Mouse (Mus musculus) forebrain, embryonic 11.5 days (tissue): ENCODE results near the gene Clnk. TPM values are rescaled to one million over a fixed set of nuclear protein-coding genes. Genes with fewer than 3 reads are reported as not detected.
"Not testable (repeated sequence)": the region's sequence is repeated elsewhere in the genome, so short reads cannot be mapped to it uniquely, and the experiment has no call there.

Experiments used
- ATAC-seq: fragments of 200-750 bp; cut with Nextera tagmentation; replicated peaks from 2 replicates; pipeline ENCODE4 v1.8.0; 2017; ENCODE audit warnings: moderate TSS enrichment; ENCODE audit not compliant: low FRiP score
- DNase-seq: peaks from one replicate; pipeline ENCODE4 v3.0.0-alpha.2; 2017; ENCODE audit warnings: low spot score
- H3K27ac ChIP-seq: fragments of 300-500 bp; sonication (generic); 2 replicates; pipeline ENCODE4 v1.5.1; 2014; ENCODE audit warnings: low read depth, low read length
- H3K27me3 ChIP-seq: fragments of 300-500 bp; sonication (generic); 2 replicates; pipeline ENCODE4 v1.6.1; 2014; ENCODE audit warnings: mild to moderate bottlenecking, low read length, mixed read lengths; ENCODE audit not compliant: control insufficient read depth, insufficient read depth
- H3K36me3 ChIP-seq: fragments of 300-500 bp; sonication (generic); 2 replicates; pipeline ENCODE4 v1.6.1; 2014; ENCODE audit warnings: mild to moderate bottlenecking, low read length, moderate library complexity, mixed read lengths; ENCODE audit not compliant: control insufficient read depth, insufficient read depth
- H3K4me1 ChIP-seq: fragments of 300-500 bp; sonication (generic); replicated peaks from 2 replicates; pipeline ENCODE4 v1.6.1; 2014; ENCODE audit warnings: low read length, mixed read lengths; ENCODE audit not compliant: control insufficient read depth, insufficient read depth
- H3K4me2 ChIP-seq: fragments of 300-500 bp; sonication (generic); 2 replicates; pipeline ENCODE4 v1.6.1; 2014; ENCODE audit warnings: low read depth, mild to moderate bottlenecking, low read length, moderate library complexity, mixed read lengths; ENCODE audit not compliant: severe bottlenecking
- H3K4me3 ChIP-seq: fragments of 300-500 bp; sonication (generic); 2 replicates; pipeline ENCODE4 v1.5.1; 2014; ENCODE audit warnings: low read depth, low read length
- H3K9ac ChIP-seq: fragments of 300-500 bp; sonication (generic); 2 replicates; pipeline ENCODE4 v1.6.1; 2014; ENCODE audit warnings: low read length
- H3K9me3 ChIP-seq: fragments of 300-500 bp; sonication (generic); 2 replicates; pipeline ENCODE4 v1.6.1; 2016; ENCODE audit warnings: low read length, mixed read lengths; ENCODE audit not compliant: control insufficient read depth
- WGBS: fragments of 180-500 bp; shearing (Covaris S2); extraction: QIAGEN DNeasy Blood & Tissue Kit; methylation state at CpG from one replicate; pipeline ENCODE4 v1.1.7; 2014; 5-methylcytosine and 5-hydroxymethylcytosine counted together
- polyA plus RNA-seq: library from polyadenylated mRNA; unstranded; fragments of >200 nt; fragmentation: Nextera tagmentation; extraction: Ambion mirVana; gene quantifications from 2 replicates; pipeline ENCODE4 v1.2.1, GENCODE M21; 2014

The Clnk gene
- 0.16 and 0.25 TPM in 2 replicates for polyA plus RNA-seq

GRCm38 (mm10) chr5:38876622-38877021, at the start of gene Clnk:
Clnk (minus strand) TSS chr5:38876812.
- Histone ChIP-seq H3K4me2 (no peak within 1 kb of the TSS), H3K4me1 (no peaks in the 10 kb centered on the region; the same call in 1 of the 2 replicates), H3K27me3 (no peaks in the 10 kb centered on the region), H3K9me3 (no peaks in the 10 kb centered on the region), H3K4me3 (no peak within 1 kb of the TSS), H3K36me3 (no peaks in the 10 kb centered on the region), H3K9ac (no peak within 1 kb of the TSS), H3K27ac (no peak within 1 kb of the TSS)
- DNase-seq (no peak), ATAC-seq (no peak)
- 80% methylated on average over 11 of the region's 11 CpGs for WGBS

- Histone ChIP-seq H3K27ac (no peak overlapping the region), H3K27me3 (no peaks in the 10 kb centered on the region), H3K4me1 (no peaks in the 10 kb centered on the region), H3K9ac (no peak overlapping the region), H3K4me3 (no peak overlapping the region), H3K36me3 (no peaks in the 10 kb centered on the region), H3K9me3 (no peaks in the 10 kb centered on the region), H3K4me2 (no peak overlapping the region)
- DNase-seq (no peak), ATAC-seq (no peak)
- WGBS, result 51% methylated on average over 3 of the region's 3 CpGs
Measured at GRCm38 (mm10) chr5:38905271-38905670, 28.7 kb upstream of the Clnk start.

- WGBS, result 94% methylated on average over 3 of the region's 3 CpGs
- no peaks in the 10 kb centered on the region for H3K4me1 ChIP-seq
- ATAC-seq, result no peak
- no peaks in the 10 kb centered on the region for H3K27me3 ChIP-seq
- no peak overlapping the region for H3K27ac ChIP-seq
- no peak overlapping the region for H3K9ac ChIP-seq
- no peak overlapping the region for H3K4me3 ChIP-seq
- H3K9me3 ChIP-seq, result no peaks in the 10 kb centered on the region
- no peak for DNase-seq
- H3K36me3 ChIP-seq, result no peaks in the 10 kb centered on the region
- no peak overlapping the region for H3K4me2 ChIP-seq
Measured at GRCm38 (mm10) chr5:38904528-38905044, 28.0 kb upstream of the Clnk start.

- Histone ChIP-seq H3K36me3 (no peaks in the 10 kb centered on the region), H3K9me3 (no peaks in the 10 kb centered on the region), H3K27ac (no peak overlapping the region), H3K27me3 (no peaks in the 10 kb centered on the region), H3K4me2 (no peak overlapping the region), H3K9ac (no peak overlapping the region), H3K4me3 (no peak overlapping the region), H3K4me1 (no peaks in the 10 kb centered on the region)
- DNase-seq (no peak), ATAC-seq (no peak)
- WGBS, result 80% methylated on average over 3 of the region's 3 CpGs
Measured at GRCm38 (mm10) chr5:38902889-38903288, 26.3 kb upstream of the Clnk start.

- DNase-seq, result no peak
- no peak overlapping the region for H3K4me3 ChIP-seq
- H3K27me3 ChIP-seq, result no peaks in the 10 kb centered on the region
- H3K4me1 ChIP-seq, result no peaks in the 10 kb centered on the region
- H3K36me3 ChIP-seq, result no peaks in the 10 kb centered on the region
- no peak overlapping the region for H3K9ac ChIP-seq
- no peak for ATAC-seq
- no peak overlapping the region for H3K4me2 ChIP-seq
- no peak overlapping the region for H3K27ac ChIP-seq
- WGBS, result 83% methylated on average over 2 of the region's 2 CpGs
- no peaks in the 10 kb centered on the region for H3K9me3 ChIP-seq
Measured at GRCm38 (mm10) chr5:38899051-38899450, 22.4 kb upstream of the Clnk start.

- no peaks in the 10 kb centered on the region for H3K4me1 ChIP-seq
- H3K9me3 ChIP-seq, result no peaks in the 10 kb centered on the region
- no peak overlapping the region for H3K4me3 ChIP-seq
- H3K27me3 ChIP-seq, result no peaks in the 10 kb centered on the region
- 96% methylated on average over 1 of the region's 1 CpGs for WGBS
- H3K9ac ChIP-seq, result no peak overlapping the region
- no peak for ATAC-seq
- no peak overlapping the region for H3K27ac ChIP-seq
- H3K4me2 ChIP-seq, result no peak overlapping the region
- DNase-seq, result no peak
- no peaks in the 10 kb centered on the region for H3K36me3 ChIP-seq
Measured at GRCm38 (mm10) chr5:38888646-38889045, 12.0 kb upstream of the Clnk start.

GRCm38 (mm10) chr5:38886623-38887275, 10.1 kb upstream of the Clnk start:
- 82% methylated on average over 2 of the region's 2 CpGs for WGBS
- ATAC-seq, result no peak
- Histone ChIP-seq H3K4me2 (no peak overlapping the region), H3K36me3 (no peaks in the 10 kb centered on the region), H3K27me3 (no peaks in the 10 kb centered on the region), H3K4me1 (no peaks in the 10 kb centered on the region), H3K4me3 (no peak overlapping the region), H3K9me3 (no peaks in the 10 kb centered on the region), H3K9ac (no peak overlapping the region), H3K27ac (no peak overlapping the region)
- no peak for DNase-seq

DNA sequence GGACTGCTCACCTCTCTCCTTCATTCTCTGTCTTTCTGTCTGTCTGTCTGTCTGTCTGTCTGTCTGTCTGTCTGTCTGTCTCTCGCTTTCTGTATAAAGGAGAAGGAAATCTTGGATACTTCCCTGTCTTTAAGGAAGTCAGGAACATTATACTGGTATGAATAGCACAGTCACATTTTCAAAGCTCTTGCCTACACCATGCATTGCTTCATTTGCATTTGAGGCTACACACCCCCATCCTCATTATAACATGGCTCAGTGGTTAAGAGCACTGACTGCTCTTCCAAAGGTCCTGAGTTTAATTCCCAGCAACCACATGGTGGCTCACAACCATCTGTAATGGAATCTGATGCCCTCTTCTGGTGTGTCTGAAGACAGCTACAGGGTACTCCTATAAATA, 6.0 kb upstream of the Clnk start:
- H3K9me3 ChIP-seq, H3K4me2 ChIP-seq, H3K4me1 ChIP-seq, ATAC-seq, H3K27me3 ChIP-seq, H3K9ac ChIP-seq, H3K36me3 ChIP-seq, H3K27ac ChIP-seq, DNase-seq, H3K4me3 ChIP-seq: not testable (repeated sequence)
- 71% methylated on average over 1 of the region's 1 CpGs for WGBS
